Mouse (Mus musculus): ENCODE data around the gene Fbxw7.

Fbxw7 gene

GRCm38 (mm10) chr3:84949387-84949786 lies 134.3 kb downstream of the Fbxw7 start:
- no peak for DNase-seq (ENCODE audit: low read depth in 2 of 2, low spot score in 2 of 2)

- no peak for DNase-seq (ENCODE audit: low read depth in 2 of 2, low spot score in 2 of 2)
Measured at GRCm38 (mm10) chr3:84951698-84952097, 136.6 kb downstream of the Fbxw7 start.

- no peak for DNase-seq (ENCODE audit: low read depth in 2 of 2, low spot score in 2 of 2)
Measured at GRCm38 (mm10) chr3:84952135-84952534, 137.1 kb downstream of the Fbxw7 start.

GRCm38 (mm10) chr3:84952585-84953187 lies 137.6 kb downstream of the Fbxw7 start:
- no peak for DNase-seq (ENCODE audit: low read depth in 2 of 2, low spot score in 2 of 2)

- no peak for DNase-seq (ENCODE audit: low read depth in 2 of 2, low spot score in 2 of 2)
Measured at GRCm38 (mm10) chr3:84955011-84955775, 140.1 kb downstream of the Fbxw7 start.

- DNase-seq (ENCODE audit: low read depth in 2 of 2, low spot score in 2 of 2): no peak
Measured at GRCm38 (mm10) chr3:84955857-84956256, 140.8 kb downstream of the Fbxw7 start.

- no peak for DNase-seq (ENCODE audit: low read depth in 2 of 2, low spot score in 2 of 2)
Measured at GRCm38 (mm10) chr3:84965156-84965555, 150.1 kb downstream of the Fbxw7 start.

- no peak for DNase-seq (ENCODE audit: low read depth in 2 of 2, low spot score in 2 of 2)
Measured at GRCm38 (mm10) chr3:84967364-84967763, 152.3 kb downstream of the Fbxw7 start.

- DNase-seq (ENCODE audit: low read depth in 2 of 2, low spot score in 2 of 2): no peak
Measured at GRCm38 (mm10) chr3:84971561-84971960, 156.5 kb downstream of the Fbxw7 start.

GRCm38 (mm10) chr3:84972881-84973280 lies 157.8 kb downstream of the Fbxw7 start:
- no peak for DNase-seq (ENCODE audit: low read depth in 2 of 2, low spot score in 2 of 2)

- no peak for DNase-seq (ENCODE audit: low read depth in 2 of 2, low spot score in 2 of 2)
Measured at GRCm38 (mm10) chr3:84974193-84974592, 159.1 kb downstream of the Fbxw7 start.

GRCm38 (mm10) chr3:84978676-84979075 lies 163.6 kb downstream of the Fbxw7 start:
- DNase-seq (ENCODE audit: low read depth in 2 of 2, low spot score in 2 of 2): no peak

- no peak for DNase-seq (ENCODE audit: low read depth in 2 of 2, low spot score in 2 of 2)
Measured at GRCm38 (mm10) chr3:84980158-84980557, 165.1 kb downstream of the Fbxw7 start.

GRCm38 (mm10) chr3:84982688-84983087 lies 167.6 kb downstream of the Fbxw7 start:
- DNase-seq (ENCODE audit: low read depth in 2 of 2, low spot score in 2 of 2): no peak

GRCm38 (mm10) chr3:84985121-84985625 lies 170.1 kb downstream of the Fbxw7 start:
- DNase-seq (ENCODE audit: low read depth in 2 of 2, low spot score in 2 of 2): no peak

- DNase-seq (ENCODE audit: low read depth in 2 of 2, low spot score in 2 of 2): no peak
Measured at GRCm38 (mm10) chr3:84988880-84989279, 173.8 kb downstream of the Fbxw7 start.

- DNase-seq (ENCODE audit: low read depth in 2 of 2, low spot score in 2 of 2): no peak
Measured at GRCm38 (mm10) chr3:85005257-85005656, 190.2 kb downstream of the Fbxw7 start.

- DNase-seq (ENCODE audit: low read depth in 2 of 2, low spot score in 2 of 2): no peak
Measured at GRCm38 (mm10) chr3:85012889-85013288, 197.8 kb downstream of the Fbxw7 start.

GRCm38 (mm10) chr3:85015667-85016066 lies 200.6 kb downstream of the Fbxw7 start:
- DNase-seq (ENCODE audit: low read depth in 2 of 2, low spot score in 2 of 2): no peak

GRCm38 (mm10) chr3:85020137-85020536 lies 205.1 kb downstream of the Fbxw7 start:
- no peak for DNase-seq (ENCODE audit: low read depth in 2 of 2, low spot score in 2 of 2)

GRCm38 (mm10) chr3:85021816-85022215 lies 206.7 kb downstream of the Fbxw7 start:
- no peak for DNase-seq (ENCODE audit: low read depth in 2 of 2, low spot score in 2 of 2)

GRCm38 (mm10) chr3:85022800-85023199 lies 207.7 kb downstream of the Fbxw7 start:
- no peak for DNase-seq (ENCODE audit: low read depth in 2 of 2, low spot score in 2 of 2)

GRCm38 (mm10) chr3:85024237-85024636 lies 209.2 kb downstream of the Fbxw7 start:
- no peak for DNase-seq (ENCODE audit: low read depth in 2 of 2, low spot score in 2 of 2)
